Mouse (Mus musculus): Measurements from ENCODE around the gene Stra6. TPM values are rescaled to one million over a fixed set of nuclear protein-coding genes. Genes with fewer than 3 reads are reported as not detected.

Stra6 gene
- polyA plus RNA-seq, 1 experiment from 2014 or later: 59.9 TPM

GRCm38 (mm10) chr9:58036961-58037360 is 26.6 kb upstream of the Stra6 start:
- 79% methylated on average over 4 of the region's 4 CpGs for WGBS
- Histone ChIP-seq H3K36me3 (no peaks in the 10 kb centered on the region), H3K4me1 (peaks cover 44% of the 10 kb centered on the region), H3K27ac (no peak overlapping the region), H3K9me3 (replicated peaks) (no peaks in the 10 kb centered on the region), H3K27me3 (ENCODE audit: low read depth, poor library complexity, severe bottlenecking) (peaks cover 49% of the 10 kb centered on the region), H3K4me3 (no peak overlapping the region)
- no peak for DNase-seq (ENCODE audit: low spot score)

GRCm38 (mm10) chr9:58038500-58039168 is 25.0 kb upstream of the Stra6 start:
- WGBS: 30% methylated on average over 19 of the region's 19 CpGs
- H3K27ac ChIP-seq: peak overlapping the region; percentile 68; the same call in 1 of the 2 replicates
- H3K4me1 ChIP-seq: peaks cover 57% of the 10 kb centered on the region
- H3K27me3 ChIP-seq (ENCODE audit: low read depth, poor library complexity, severe bottlenecking): peaks cover 45% of the 10 kb centered on the region
- H3K36me3 ChIP-seq: no peaks in the 10 kb centered on the region
- H3K4me3 ChIP-seq: no peak overlapping the region
- H3K9me3 ChIP-seq (replicated peaks): no peaks in the 10 kb centered on the region
- DNase-seq (ENCODE audit: low spot score): peak; percentile 87

DNA sequence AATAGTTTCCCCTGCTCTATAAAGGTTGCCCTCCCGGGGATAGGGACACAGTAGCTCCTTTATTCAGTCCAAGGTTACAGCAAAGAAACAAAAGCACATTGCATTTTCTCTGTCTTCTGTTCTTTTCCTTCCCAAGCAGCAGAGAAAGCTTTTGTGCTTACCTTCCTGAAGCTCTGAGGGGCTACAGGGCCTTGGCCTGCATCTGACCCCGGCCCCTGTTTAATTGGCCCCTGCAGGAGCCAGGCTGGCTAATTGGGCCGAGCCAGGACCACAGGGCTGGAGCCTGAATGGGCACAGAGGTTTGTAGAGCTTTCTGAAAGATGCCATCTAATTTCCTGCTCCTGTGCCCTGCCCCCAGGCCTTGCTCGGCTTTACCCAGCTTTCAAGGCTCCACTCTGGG is 22.6 kb upstream of the Stra6 start:
- Histone ChIP-seq H3K27me3 (ENCODE audit: low read depth, poor library complexity, severe bottlenecking) (peaks cover 52% of the 10 kb centered on the region), H3K9me3 (replicated peaks) (no peaks in the 10 kb centered on the region), H3K4me1 (peaks cover 75% of the 10 kb centered on the region), H3K27ac (peak overlapping the region; percentile 82), H3K36me3 (no peaks in the 10 kb centered on the region), H3K4me3 (no peak overlapping the region)
- DNase-seq (ENCODE audit: low spot score): no peak
- WGBS: 30% methylated on average over 4 of the region's 4 CpGs

DNA sequence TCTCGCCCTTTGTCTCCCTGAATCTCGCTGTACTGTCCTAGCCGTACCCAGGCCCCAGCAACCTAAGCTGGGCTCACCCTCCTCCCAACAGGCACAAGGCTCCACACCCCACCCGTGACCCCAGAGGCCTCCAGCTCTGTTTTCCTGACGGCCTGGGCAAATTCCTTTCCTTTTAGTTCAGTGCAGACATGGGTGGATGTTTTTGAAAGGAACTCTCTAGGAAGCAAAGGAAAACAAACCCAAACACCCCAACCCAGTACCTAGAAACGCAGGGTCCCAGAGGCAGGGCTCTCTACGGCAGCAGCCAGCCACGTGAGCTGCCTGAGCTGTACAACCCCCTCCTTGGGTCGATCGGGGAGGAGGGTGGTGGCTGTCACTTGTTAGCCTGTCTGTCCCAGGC is 21.2 kb upstream of the Stra6 start:
- H3K9me3 ChIP-seq (replicated peaks): no peaks in the 10 kb centered on the region
- peaks cover 76% of the 10 kb centered on the region for H3K4me1 ChIP-seq
- DNase-seq (ENCODE audit: low spot score): no peak
- H3K27ac ChIP-seq: peak overlapping the region; percentile 82
- peaks cover 53% of the 10 kb centered on the region for H3K27me3 ChIP-seq (ENCODE audit: low read depth, poor library complexity, severe bottlenecking)
- no peak overlapping the region for H3K4me3 ChIP-seq
- no peaks in the 10 kb centered on the region for H3K36me3 ChIP-seq
- WGBS: 38% methylated on average over 10 of the region's 10 CpGs

- Histone ChIP-seq H3K36me3 (no peaks in the 10 kb centered on the region), H3K9me3 (replicated peaks) (no peaks in the 10 kb centered on the region), H3K27ac (0 out of 2 replicates have a peak overlapping the region, but pooled peaks have one; percentile 2), H3K4me3 (no peak overlapping the region), H3K27me3 (ENCODE audit: low read depth, poor library complexity, severe bottlenecking) (peaks cover 53% of the 10 kb centered on the region), H3K4me1 (peaks cover 69% of the 10 kb centered on the region)
- WGBS: 88% methylated on average over 10 of the region's 10 CpGs
- DNase-seq (ENCODE audit: low spot score): no peak
Measured at GRCm38 (mm10) chr9:58043496-58044017, 20.0 kb upstream of the Stra6 start.

DNA sequence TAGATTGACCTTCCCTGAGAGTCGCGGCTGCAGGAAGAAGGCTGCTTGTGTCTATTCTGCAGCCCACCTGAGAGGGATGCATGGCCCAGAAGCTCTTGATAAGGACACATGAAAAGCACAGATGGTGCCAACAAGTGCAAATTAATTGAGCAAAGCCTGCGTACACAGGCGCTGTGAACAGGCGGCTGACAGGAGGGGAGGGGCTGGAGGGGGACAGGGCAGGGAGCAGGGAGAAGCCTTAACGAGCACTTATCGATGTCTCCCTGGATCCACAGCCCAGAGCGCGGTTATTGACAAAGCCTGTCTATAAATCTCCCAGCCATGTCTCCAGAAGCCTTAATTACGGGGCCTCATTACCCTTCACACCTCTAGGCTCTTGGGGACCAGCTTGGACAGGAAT is 18.8 kb upstream of the Stra6 start:
- Histone ChIP-seq H3K27ac (0 out of 2 replicates have a peak overlapping the region, but pooled peaks have one; percentile 26), H3K27me3 (ENCODE audit: low read depth, poor library complexity, severe bottlenecking) (peaks cover 54% of the 10 kb centered on the region)
- no peak for DNase-seq (ENCODE audit: low spot score)

DNA sequence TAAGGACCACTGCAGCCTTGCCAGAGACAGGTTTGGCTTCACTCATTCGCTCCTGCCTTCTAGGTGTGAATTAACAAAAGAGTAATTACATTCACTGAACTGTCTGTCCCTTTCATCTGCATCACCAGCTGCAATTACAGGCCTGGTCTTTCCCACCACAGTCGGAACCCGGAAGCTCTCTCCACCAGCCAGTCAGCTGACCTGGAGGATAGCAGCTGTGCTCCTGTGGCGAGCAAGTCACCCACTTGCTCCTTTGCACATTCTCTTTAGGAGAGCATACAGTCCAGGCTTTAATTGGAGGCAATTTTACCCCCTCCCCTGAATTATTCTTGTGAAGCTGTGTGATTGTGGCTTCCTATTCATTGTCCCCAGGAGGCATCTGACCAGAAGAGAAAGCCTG is 17.9 kb upstream of the Stra6 start:
- no peak overlapping the region for H3K4me3 ChIP-seq
- no peak for DNase-seq (ENCODE audit: low spot score)
- H3K27me3 ChIP-seq (ENCODE audit: low read depth, poor library complexity, severe bottlenecking): peaks cover 62% of the 10 kb centered on the region
- H3K4me1 ChIP-seq: peaks cover 48% of the 10 kb centered on the region
- H3K36me3 ChIP-seq: no peaks in the 10 kb centered on the region
- no peaks in the 10 kb centered on the region for H3K9me3 ChIP-seq (replicated peaks)
- 12% methylated on average over 4 of the region's 4 CpGs for WGBS
- H3K27ac ChIP-seq: no peak overlapping the region

More for the DNA sequence above, 18.8 kb upstream of the Stra6 start:
- Histone ChIP-seq H3K36me3 (no peaks in the 10 kb centered on the region), H3K4me1 (peaks cover 57% of the 10 kb centered on the region), H3K4me3 (no peak overlapping the region), H3K9me3 (replicated peaks) (no peaks in the 10 kb centered on the region)
- WGBS: 10% methylated on average over 10 of the region's 10 CpGs

- peaks cover 75% of the 10 kb centered on the region for H3K27me3 ChIP-seq (ENCODE audit: low read depth, poor library complexity, severe bottlenecking)
- peaks cover 40% of the 10 kb centered on the region for H3K4me1 ChIP-seq
- H3K27ac ChIP-seq: no peak overlapping the region
- H3K36me3 ChIP-seq: no peaks in the 10 kb centered on the region
- 83% methylated on average over 10 of the region's 10 CpGs for WGBS
- no peaks in the 10 kb centered on the region for H3K9me3 ChIP-seq (replicated peaks)
- DNase-seq (ENCODE audit: low spot score): no peak
- H3K4me3 ChIP-seq: no peak overlapping the region
Measured at GRCm38 (mm10) chr9:58047061-58047460, 16.5 kb upstream of the Stra6 start.

GRCm38 (mm10) chr9:58048621-58049020 is 15.0 kb upstream of the Stra6 start:
- no peak for DNase-seq (ENCODE audit: low spot score)
- Histone ChIP-seq H3K9me3 (replicated peaks) (no peaks in the 10 kb centered on the region), H3K4me3 (no peak overlapping the region), H3K36me3 (no peaks in the 10 kb centered on the region), H3K4me1 (peaks cover 36% of the 10 kb centered on the region), H3K27ac (no peak overlapping the region), H3K27me3 (ENCODE audit: low read depth, poor library complexity, severe bottlenecking) (peaks cover 79% of the 10 kb centered on the region)
- 43% methylated on average over 6 of the region's 6 CpGs for WGBS

DNA sequence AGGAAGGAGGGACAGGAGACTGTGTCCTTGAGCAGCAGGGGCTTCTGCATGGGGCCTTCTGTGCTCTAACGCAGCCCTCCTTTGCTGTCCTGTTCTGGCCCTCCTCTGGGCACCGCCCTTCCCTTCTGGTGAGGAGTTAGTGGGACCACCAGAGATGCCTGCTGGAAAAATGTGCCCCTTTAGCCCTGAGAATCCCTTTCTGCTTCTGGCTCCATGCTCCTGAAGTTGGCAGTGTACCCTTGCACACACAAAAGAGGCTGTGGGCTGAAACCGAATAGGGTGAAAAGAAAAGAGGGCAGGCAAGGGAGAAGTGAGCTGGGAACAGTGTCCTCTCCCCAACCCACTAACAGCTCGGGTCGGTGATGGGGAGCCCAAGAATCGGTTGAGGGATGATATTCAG is 14.4 kb upstream of the Stra6 start:
- no peak overlapping the region for H3K27ac ChIP-seq
- H3K27me3 ChIP-seq (ENCODE audit: low read depth, poor library complexity, severe bottlenecking): peaks cover 76% of the 10 kb centered on the region
- 59% methylated on average over 6 of the region's 6 CpGs for WGBS
- H3K9me3 ChIP-seq (replicated peaks): no peaks in the 10 kb centered on the region
- H3K4me3 ChIP-seq: no peak overlapping the region
- peaks cover 37% of the 10 kb centered on the region for H3K4me1 ChIP-seq
- DNase-seq (ENCODE audit: low spot score): no peak
- no peaks in the 10 kb centered on the region for H3K36me3 ChIP-seq

DNA sequence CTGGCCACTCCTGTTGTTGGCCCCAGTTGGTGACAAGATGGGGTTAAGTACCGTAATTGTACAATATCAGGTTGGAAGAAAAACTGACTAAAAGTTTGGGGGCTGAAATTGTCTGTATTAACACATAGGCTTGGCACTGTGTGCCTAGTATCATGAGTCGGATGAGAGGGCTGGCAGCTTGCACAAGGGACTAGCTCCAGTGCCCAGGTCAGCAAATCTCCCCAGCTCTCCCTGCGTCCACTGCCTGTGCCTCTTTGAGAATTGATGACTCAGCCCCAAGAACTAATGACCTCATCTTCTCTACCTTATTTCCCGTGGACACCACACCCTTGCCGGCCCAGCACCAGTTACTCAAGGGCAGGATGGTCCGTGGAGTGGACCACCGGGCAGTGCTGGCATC is 13.7 kb upstream of the Stra6 start:
- DNase-seq (ENCODE audit: low spot score): no peak
- H3K4me1 ChIP-seq: peaks cover 30% of the 10 kb centered on the region
- H3K27me3 ChIP-seq (ENCODE audit: low read depth, poor library complexity, severe bottlenecking): peaks cover 76% of the 10 kb centered on the region
- 72% methylated on average over 7 of the region's 7 CpGs for WGBS
- H3K4me3 ChIP-seq: no peak overlapping the region
- no peaks in the 10 kb centered on the region for H3K9me3 ChIP-seq (replicated peaks)
- H3K36me3 ChIP-seq: no peaks in the 10 kb centered on the region
- no peak overlapping the region for H3K27ac ChIP-seq

- H3K4me1 ChIP-seq: peaks cover 28% of the 10 kb centered on the region
Measured at GRCm38 (mm10) chr9:58051937-58052336, 11.7 kb upstream of the Stra6 start.

DNA sequence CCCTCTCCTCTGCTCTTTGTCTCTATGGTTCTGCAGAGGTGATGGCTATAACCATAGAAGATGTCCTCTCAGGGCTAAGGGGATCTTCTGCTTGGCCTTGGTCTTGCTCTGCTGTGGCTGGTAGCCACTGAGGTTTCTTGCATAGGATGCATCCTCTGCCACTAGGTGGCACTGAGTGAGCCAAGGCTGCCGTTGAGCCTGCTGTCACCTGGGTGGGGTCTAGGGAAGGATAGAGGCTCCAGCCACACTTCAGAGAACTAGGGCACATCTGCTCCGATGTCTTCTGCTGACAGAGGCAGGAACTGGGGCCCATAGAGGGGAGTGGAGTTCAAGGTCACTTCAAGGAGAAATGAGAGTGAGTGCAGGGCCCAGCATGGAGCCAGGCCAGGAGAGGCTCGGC is 10.5 kb upstream of the Stra6 start:
- WGBS: 9% methylated on average over 3 of the region's 3 CpGs
- no peaks in the 10 kb centered on the region for H3K36me3 ChIP-seq
- H3K9me3 ChIP-seq (replicated peaks): no peaks in the 10 kb centered on the region
- DNase-seq (ENCODE audit: low spot score): peak; percentile 76
- peaks cover 26% of the 10 kb centered on the region for H3K4me1 ChIP-seq
- H3K4me3 ChIP-seq: no peak overlapping the region
- no peak overlapping the region for H3K27ac ChIP-seq
- H3K27me3 ChIP-seq (ENCODE audit: low read depth, poor library complexity, severe bottlenecking): peaks cover 59% of the 10 kb centered on the region

More at GRCm38 (mm10) chr9:58051937-58052336, 11.7 kb upstream of the Stra6 start:
- Histone ChIP-seq H3K9me3 (replicated peaks) (no peaks in the 10 kb centered on the region), H3K4me3 (no peak overlapping the region), H3K27ac (no peak overlapping the region), H3K36me3 (no peaks in the 10 kb centered on the region), H3K27me3 (ENCODE audit: low read depth, poor library complexity, severe bottlenecking) (peaks cover 70% of the 10 kb centered on the region)
- 28% methylated on average over 5 of the region's 5 CpGs for WGBS
- DNase-seq (ENCODE audit: low spot score): no peak
